Mouse (Mus musculus): ENCODE results near the gene Pan2.
A peak's percentile ranks its signal among the peaks of the same experiment; 100 is the strongest.

The Pan2 gene

GRCm38 (mm10) chr10:128336195-128336594 is 33.1 kb downstream of the Pan2 start:
- no peak for DNase-seq (ENCODE audit: low read depth, low spot score)

- DNase-seq (ENCODE audit: low read depth, low spot score): peak; percentile 56
Measured at GRCm38 (mm10) chr10:128336597-128336996, 33.5 kb downstream of the Pan2 start.

DNA sequence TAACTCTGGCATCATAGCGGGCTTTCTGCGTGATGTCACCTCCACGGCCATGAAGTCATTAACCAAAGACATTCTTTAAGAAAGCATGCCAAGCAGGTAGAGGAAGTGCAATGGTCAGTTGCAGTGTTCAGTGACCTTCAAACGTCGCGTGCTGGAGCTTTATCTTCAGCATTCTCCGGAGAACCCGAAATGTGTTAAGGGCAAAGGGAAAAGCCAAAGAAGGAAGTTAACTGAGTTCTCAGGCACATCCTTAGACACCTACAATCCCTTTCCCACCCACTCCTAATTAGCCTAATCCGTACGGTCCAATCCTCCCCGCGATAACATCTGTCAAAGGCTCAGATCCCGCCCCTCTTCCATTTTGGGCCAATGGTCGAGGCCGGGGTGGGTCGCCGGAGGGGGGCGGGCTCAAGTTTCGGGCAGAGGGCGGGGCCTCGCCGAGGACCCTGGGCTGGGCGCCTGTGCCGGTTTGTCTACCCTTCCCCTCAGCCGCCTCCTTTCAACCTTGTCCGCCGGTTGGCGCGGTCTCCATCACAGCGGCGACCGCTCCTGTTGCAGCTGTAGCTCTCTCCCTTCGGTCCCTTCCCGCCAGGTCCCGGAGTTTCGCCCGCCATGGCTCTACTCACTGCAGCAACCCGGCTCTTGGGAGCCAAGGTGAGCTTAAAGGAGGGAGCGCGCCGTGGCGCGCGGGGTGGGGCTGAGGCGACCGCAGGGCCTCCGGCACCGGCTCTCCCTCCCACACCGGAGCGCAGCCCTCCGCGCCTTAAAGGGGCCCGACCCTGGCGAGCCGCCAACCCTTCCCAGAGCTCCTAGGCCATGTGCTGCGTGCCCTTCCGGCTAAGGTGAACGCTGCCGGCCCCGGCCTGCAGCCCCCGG is 34.4 kb downstream of the Pan2 start, which contains the start of gene Cs:
TSS of gene Cs (plus strand) at position 429 of the 876 bp plus-strand sequence.
- peak; percentile 88 for DNase-seq (ENCODE audit: low read depth, low spot score)

GRCm38 (mm10) chr10:128338415-128338814 is 35.3 kb downstream of the Pan2 start:
- no peak for DNase-seq (ENCODE audit: low read depth, low spot score)

- no peak for DNase-seq (ENCODE audit: low read depth, low spot score)
Measured at GRCm38 (mm10) chr10:128338948-128339347, 35.8 kb downstream of the Pan2 start.

GRCm38 (mm10) chr10:128340257-128340656 is 37.1 kb downstream of the Pan2 start:
- no peak for DNase-seq (ENCODE audit: low read depth, low spot score)

GRCm38 (mm10) chr10:128343436-128343835 is 40.3 kb downstream of the Pan2 start:
- DNase-seq (ENCODE audit: low read depth, low spot score): no peak

DNA sequence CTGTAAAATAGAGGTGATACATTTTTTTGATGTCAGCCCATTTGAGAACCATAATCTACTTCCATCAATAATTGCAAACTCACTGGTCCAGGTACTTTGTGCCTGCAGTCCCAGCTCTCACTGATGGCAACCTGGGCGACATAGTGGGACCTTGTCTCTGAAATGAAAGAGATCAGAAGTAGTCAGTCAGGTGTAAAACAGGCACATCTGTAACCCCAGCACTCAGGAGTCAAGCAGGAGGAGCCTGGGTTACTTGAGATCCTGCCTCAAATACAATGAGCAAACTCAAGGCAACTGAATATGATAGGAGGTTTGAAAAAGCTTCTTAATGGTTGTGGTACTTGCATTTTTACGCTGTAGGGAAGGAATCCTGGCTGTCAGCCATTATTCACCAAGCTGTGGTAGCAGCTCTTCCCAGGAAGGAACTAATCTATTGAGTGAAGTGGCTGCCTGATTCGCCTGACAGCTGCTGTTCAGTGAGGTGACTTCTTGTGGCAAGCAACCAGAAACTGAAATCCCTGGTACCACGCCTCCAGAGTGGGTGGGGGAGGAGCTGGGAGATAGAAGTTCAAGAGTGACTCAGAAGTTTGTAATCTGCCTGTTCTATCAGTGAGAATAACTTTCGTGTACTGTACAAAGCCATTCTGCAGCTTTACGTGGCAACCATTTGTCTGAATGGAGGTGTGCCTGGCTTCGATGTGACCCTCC is 41.6 kb downstream of the Pan2 start:
- DNase-seq (ENCODE audit: low read depth, low spot score): peak; percentile 81

DNA sequence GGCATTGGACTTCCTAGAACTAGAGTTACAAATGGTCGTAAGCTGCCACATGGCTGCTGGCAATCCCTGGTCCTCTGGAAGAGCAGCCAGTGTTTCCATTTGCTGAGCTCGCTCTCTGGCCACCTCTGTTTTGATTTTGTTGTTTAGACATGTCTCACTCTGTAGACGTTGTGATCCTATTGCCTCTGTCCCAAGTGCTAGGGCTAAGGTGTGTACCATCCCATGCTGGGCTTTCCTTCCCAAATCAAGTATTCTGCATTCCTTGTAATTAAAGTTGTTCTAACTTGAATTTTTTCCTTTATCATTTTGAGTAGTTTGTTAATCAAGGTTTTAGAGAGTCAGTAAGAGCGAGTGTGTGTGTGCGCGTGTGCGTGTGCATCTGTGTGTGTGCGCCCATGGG is 44.4 kb downstream of the Pan2 start:
- DNase-seq (ENCODE audit: low read depth, low spot score): no peak

DNA sequence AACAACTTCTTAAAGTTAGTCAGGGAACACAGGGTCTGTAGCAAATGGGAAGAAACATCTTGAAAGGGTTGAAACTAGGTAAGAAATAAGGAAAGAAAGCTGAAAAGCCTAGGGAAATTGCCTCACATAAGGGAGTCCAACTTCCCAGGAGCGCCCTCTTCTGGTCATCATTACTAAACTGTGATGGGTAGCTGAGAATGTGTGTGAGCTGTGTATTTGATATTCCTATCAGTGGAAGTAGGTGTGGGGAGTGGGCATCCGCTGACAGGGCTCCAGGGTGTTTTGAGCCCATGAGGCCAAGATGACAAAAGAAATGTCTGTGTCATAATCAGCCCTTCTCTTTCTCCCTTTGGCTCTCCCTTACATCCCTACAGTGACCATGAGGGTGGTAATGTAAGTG is 55.7 kb downstream of the Pan2 start:
- DNase-seq (ENCODE audit: low read depth, low spot score): peak; percentile 60

DNA sequence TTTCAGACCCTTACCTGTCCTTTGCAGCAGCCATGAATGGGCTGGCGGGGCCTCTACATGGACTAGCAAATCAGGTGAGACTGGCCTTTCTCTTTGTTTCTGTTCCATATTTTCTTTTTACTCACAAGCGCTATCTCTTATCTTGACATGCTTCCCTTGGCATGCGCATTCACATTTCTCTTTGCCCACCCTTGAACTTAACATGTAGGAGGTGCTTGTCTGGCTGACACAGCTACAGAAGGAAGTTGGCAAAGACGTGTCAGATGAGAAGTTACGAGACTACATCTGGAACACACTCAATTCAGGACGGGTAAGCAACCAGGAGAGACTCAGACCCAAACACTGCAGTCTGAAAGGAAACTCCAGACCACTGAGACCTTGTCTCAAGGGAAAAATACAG is 56.1 kb downstream of the Pan2 start:
- no peak for DNase-seq (ENCODE audit: low read depth, low spot score)

- no peak for DNase-seq (ENCODE audit: low read depth, low spot score)
Measured at GRCm38 (mm10) chr10:128361836-128362235, 58.7 kb downstream of the Pan2 start.

GRCm38 (mm10) chr10:128362568-128362967 is 59.4 kb downstream of the Pan2 start:
- DNase-seq (ENCODE audit: low read depth, low spot score): no peak

- no peak for DNase-seq (ENCODE audit: low read depth, low spot score)
Measured at GRCm38 (mm10) chr10:128367899-128368401, 64.8 kb downstream of the Pan2 start.

DNA sequence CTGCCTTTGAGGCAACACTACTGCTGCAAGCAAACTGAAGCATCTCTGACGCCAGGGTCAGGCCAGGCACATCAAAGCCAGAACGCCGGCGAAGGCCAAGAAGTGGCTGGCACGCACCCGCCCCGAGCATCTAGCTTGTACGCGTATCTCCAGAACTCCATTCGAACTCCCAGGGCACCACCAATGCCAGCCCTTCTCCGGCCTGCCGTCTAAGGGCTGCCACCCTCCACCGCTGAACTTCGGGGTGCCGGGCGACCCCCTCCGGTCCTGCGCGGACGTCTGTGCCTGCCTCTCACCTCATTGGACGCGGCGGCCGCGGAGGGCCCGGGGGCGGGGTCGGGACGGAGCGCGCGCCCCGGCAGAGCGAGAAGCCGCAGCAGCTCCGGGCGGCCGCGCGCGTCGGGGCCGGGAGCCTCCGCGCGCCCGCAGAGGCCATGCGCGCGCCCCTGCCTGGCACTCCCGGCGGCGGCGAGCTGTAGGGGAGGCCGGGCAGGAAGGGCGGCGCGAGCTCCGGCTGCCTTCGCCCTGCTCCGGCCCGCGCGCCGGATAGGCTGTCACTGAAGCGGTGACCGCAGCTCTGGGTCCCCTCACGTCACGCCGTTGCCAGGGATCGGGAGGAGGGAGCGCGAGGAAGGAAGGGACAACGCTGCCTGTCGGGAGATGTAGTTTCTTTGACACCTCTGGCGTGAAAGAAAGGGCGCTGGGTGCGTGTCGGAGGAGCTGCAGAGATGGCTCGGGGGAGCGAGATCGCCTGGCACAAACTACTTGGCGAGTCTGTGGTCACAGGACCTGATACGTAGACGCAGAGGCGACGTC is 65.5 kb downstream of the Pan2 start, which contains the start of gene Coq10a:
TSS of gene Coq10a (minus strand) at position 596 of the 816 bp plus-strand sequence.
- peak; percentile 66 for DNase-seq (ENCODE audit: low read depth, low spot score)

DNA sequence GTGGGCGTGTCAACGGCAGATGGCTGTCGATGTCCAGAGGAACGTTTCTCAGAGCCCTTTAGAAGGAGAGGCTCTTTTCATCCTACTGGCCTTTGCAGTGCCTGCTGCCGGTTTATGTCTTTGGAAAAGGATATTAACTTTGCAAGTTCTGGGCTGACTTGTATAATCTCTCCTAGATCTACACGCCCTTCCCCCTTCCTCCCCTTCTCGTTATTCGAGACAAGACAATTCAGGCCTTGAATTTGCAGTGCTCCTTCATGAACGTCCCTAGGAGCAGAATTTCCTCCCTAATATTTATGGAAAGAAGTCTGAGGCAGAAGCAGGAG is 66.0 kb downstream of the Pan2 start:
- no peak for DNase-seq (ENCODE audit: low read depth, low spot score)

DNA sequence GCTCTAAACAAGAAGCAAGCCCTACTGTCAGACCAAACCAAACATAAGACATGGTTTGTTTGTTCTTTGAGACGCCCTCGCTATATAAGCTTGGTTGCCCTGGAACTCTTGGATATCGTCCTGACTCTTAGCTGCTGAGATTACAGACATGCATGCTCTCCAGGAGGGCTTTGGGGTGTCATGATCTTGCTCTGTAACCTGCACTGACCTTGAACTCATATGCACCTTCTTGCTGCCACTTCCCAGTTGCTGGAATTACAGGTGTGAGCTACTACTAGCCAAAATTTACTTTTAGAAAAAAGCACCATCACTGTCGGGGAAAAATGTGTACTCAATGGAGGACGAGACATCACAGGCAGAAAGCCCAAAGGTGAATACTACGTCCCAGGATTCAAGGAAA is 66.5 kb downstream of the Pan2 start:
- no peak for DNase-seq (ENCODE audit: low read depth, low spot score)

- DNase-seq (ENCODE audit: low read depth, low spot score): no peak
Measured at GRCm38 (mm10) chr10:128370021-128370420, 66.9 kb downstream of the Pan2 start.

DNA sequence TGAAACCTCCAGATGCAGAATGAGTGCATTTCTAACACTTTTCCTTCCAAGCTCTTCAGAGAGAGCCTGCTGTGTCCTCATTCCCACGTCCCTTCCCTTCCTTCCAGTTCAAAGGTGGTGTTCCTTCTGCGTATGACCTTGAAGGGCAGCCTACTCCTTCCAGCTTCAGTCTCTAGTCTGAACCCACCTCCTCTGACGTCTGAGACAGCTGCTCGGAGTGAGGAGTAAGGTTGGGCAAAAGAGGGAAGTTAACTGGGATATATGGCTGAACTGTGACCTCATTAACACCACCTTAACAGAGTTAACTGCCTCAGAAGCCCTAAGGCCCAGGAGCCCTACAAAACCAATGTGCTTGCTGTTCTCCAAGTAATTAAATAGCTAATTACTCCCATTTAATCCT is 67.5 kb downstream of the Pan2 start:
- no peak for DNase-seq (ENCODE audit: low read depth, low spot score)

Measured in c-Kit-negative CD71-positive TER-119-positive erythroid progenitor cells, embryonic 14.5 days (primary cell).